Mouse (Mus musculus) embryo, embryonic 9.5 days (tissue): Measurements from ENCODE around the gene Hip1.

Source experiments
- DNase-seq: peaks from one replicate; pipeline ENCODE4 v3.0.0-alpha.2; 2017; ENCODE audit errors: extremely low spot score

The Hip1 gene

GRCm38 (mm10) chr5:135531306-135531845 lies 13.5 kb downstream of the Hip1 start:
- no peak for DNase-seq

- DNase-seq: no peak
These were observed 15.0 kb downstream of the Hip1 start for GRCm38 (mm10) chr5:135529964-135530363.

DNA sequence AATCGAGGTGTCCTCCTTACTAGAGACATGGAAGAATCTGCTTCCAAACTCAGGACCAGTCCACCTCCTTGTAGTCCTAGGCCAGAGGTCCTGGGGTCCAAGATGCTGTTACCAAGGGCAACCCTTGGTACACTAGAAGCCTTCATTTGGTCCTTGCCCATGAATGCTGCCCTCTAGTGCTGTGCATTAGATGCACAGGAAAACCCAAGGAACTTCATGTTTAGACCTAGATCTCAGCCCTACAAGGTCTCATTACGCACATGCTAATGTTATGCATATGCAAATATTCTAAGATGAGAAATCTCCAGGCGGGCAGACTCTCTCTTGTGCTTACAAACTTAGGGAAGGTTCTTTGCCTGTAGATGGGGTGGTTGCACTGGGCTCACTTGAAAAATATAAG lies 15.6 kb downstream of the Hip1 start:
- no peak for DNase-seq

- peak; percentile 10 for DNase-seq
These were observed 16.9 kb downstream of the Hip1 start for GRCm38 (mm10) chr5:135527986-135528385.

DNA sequence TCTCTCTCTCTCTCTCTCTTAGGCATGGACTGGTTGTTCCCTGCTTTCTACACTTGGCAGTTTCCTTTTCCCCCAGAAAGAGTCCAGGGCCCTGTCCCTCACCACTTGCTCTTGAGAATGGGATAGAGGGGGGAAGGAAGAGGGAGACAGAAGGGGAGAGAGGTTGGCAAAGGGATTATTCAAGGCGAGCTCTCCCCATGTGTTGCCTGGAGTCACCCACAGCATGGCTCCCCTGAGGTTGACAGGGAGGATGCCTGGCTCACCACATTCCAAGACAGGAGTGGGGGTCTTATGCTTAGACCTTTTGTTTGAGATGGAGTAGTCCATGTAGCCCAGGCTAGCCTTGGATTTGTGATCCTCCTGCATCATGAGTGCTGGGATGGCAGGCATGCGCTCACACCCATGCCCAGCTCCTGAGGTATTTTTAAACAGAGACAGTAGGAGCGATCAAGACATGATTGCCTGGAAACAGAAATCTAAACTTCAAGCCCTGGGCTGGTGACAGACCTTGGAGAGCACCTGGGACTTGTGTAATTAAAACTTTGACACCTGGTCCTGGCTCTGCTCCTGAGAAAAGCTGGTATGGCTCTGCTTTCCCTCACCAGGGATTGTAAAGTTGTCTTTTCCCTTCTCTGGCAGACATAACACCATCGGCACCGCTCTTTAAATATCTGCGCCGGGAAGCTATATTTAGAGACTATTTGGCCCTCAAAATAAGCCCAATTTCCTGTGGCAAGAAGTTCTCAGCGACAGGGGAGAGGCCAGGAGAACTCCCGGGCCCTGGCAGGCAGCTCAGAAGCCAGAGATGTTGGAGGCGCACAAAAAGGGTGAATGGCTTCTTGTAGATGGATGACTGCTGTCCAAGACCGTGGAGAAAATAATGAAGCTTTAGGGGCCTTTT lies 20.0 kb downstream of the Hip1 start:
- no peak for DNase-seq

DNA sequence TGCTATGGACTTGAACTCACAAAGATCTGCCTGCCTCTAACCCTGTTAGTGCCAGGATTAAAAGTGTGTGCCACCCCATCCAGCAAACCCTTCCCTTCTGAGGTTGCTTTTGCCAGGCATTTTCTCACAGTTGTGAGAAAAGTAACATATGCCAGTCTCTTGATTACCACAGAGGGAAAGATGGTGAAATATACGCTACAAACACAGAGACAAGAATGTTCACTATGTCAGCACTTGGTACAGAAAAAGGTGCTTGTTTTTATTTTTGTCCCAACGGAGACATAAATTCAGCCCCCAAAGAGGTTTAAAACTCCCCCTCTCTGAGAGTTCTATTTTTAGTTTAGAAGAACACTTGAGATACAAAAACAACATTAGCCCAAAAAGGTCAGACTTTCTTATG lies 20.8 kb downstream of the Hip1 start:
- DNase-seq: no peak

DNA sequence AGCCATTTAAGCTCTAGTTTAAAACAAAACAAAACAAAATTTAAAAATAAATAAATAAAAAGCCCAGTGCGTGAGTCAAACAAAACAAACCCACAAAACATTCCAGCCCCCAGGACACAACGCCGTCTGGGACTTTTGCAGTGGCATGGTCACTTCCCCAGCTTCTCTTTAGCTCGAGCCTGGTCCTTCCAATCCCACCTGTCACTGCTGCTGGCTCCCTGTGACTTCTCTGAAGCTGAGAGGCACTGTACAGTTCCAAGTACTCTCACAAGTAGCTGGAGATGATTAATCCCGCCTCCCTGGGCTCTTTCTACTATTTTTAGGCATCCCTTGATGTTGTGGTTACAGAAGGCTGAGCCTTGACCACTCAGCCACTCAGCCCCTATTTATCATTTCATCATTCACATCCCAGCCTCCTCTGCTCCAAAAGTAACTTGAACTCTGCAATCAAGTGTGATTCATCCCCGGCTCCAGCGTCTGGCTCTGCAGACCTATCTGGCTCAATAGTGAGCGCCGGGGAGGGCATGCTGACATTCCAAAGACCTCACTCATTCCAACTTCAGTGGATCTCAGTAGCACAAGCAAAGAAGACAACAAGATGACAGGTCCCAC lies 22.7 kb downstream of the Hip1 start:
- no peak for DNase-seq

DNA sequence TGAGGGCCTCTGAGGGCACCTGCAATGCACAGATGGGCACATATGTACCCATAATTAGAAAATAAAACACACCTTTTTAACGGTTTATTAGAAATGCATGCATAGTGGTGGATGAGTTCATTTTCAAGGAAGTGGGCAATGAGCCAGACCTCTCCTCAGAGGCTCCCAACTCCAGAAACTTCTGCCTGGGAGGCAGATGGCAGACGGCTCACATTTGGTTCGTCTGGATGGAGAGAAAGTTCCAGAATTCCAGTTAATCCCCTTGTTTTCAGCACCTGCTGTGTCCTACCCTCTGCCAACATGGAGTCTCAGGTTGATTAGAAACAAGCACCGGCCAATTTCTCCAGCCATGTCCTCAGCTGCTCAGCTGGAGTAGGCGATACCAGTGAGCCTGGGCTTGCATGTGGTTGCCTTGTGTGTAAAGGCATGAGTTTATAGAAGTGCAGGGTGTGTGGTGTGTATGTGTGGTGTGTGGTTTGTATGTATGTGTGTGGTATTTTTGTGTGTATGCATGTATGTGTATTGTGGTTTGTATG lies 27.5 kb downstream of the Hip1 start:
- no peak for DNase-seq

GRCm38 (mm10) chr5:135513131-135513530 lies 31.8 kb downstream of the Hip1 start:
- DNase-seq: no peak

- no peak for DNase-seq
These were observed 33.8 kb downstream of the Hip1 start for GRCm38 (mm10) chr5:135511105-135511504.

DNA sequence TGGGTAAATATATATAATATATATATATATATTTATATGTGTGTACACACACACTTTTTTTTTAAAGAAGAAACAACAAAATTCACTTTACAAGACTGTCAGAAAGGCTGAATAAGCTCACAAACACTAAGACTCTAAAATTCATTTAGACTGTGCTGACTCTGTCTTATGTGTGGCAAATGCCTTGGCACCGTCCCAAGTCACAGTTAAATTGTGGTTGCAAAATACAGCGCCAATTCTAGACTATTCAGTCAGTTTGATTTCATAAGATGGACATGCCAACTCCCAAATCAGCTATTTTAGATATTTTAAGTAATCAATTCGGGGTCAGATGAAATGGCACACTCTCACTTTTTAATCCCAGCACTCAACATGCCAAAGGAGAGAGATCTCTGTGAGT lies 36.6 kb downstream of the Hip1 start:
- no peak for DNase-seq

GRCm38 (mm10) chr5:135507561-135508273 lies 37.2 kb downstream of the Hip1 start:
- DNase-seq: no peak

- no peak for DNase-seq
These were observed 39.5 kb downstream of the Hip1 start for GRCm38 (mm10) chr5:135505442-135505841.

- DNase-seq: no peak
These were observed 42.0 kb downstream of the Hip1 start for GRCm38 (mm10) chr5:135502931-135503330.

GRCm38 (mm10) chr5:135502027-135502426 lies 42.9 kb downstream of the Hip1 start:
- no peak for DNase-seq

DNA sequence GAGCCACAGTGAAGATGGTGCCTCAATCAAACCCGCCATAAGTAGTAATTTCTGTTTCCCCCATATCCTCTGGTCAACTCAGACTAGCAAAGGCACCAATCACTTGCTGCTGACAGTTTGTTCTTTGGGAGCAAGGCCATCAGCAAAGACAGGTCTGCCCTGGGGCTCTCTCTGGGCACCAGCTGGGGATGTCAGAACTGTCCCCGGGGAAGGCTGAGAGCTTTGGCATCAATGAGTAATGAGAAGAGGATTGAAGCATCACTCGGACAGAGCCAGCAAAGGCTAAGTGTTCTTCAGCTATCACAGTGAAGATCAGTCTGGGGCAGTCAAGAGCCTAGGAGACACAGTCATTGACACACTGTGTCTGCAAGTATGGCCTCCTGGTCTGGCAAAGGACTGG lies 46.0 kb downstream of the Hip1 start:
- DNase-seq: no peak

GRCm38 (mm10) chr5:135497347-135497955 lies 47.5 kb downstream of the Hip1 start:
- DNase-seq: no peak

- no peak for DNase-seq
These were observed 48.4 kb downstream of the Hip1 start for GRCm38 (mm10) chr5:135496489-135496888.

GRCm38 (mm10) chr5:135495471-135495870 lies 49.4 kb downstream of the Hip1 start:
- no peak for DNase-seq

- peak; percentile 32 for DNase-seq
These were observed 50.6 kb downstream of the Hip1 start for GRCm38 (mm10) chr5:135494183-135494910.

DNA sequence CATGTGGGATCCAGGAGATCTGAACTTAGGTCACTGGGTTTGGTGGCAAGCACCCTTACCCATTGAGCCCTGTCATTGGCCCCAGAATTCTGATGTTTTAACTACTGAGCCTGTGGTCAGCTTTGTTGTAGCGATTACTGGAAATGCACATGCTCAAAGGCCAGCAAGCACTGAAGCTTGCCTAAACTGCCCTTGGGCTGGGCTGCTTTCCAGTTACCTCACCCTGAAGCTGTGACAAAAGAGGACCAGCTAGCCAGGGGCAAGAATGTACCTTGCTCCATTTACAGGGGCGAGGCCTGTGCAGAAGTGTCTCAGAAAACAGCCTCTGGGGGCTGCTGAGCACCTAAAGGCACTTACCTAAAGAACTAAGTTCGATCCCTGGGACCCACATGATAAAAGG lies 51.8 kb downstream of the Hip1 start:
- no peak for DNase-seq
